35 mouse cellular contexts compared by ENCODE assay signal in the genomic region with DNA sequence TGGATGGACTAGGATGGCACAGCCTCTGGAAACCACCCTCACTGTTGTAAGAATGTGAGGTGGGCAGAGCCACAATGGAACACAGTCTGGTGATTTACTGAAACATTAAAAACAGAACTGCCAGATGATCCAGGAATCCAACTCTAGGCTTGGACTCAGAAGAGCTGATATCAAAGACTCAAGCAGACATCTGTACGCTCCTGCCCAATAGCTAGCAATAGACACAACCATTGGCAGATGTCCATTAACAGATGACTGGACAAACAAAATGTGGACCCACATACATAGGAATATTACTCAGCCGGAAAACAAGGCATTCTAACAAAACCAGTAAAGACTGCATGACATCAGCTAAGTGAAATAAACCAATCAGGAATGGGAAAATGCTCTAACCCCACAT.
"Had no signal": no experiment of that assay in that cellular context is flagged by ENCODE, and none has a peak within 500 bp of the region (broad histone marks: within the 10 kb centered on the region; RNA-seq: fewer than 3 reads in every experiment).

No protein-coding gene starts in this region.

- H3K36me3 ChIP-seq: heart, embryonic 10.5 days; heart, embryonic 12.5 days; heart, embryonic 13.5 days; hindbrain, embryonic 10.5 days; hindbrain, embryonic 12.5 days; hindbrain, embryonic 13.5 days; hindbrain, embryonic 15.5 days; intestine, embryonic 15.5 days; kidney, embryonic 15.5 days had no signal

- H3K4me3 ChIP-seq: heart, embryonic 10.5 days; heart, embryonic 12.5 days; heart, embryonic 13.5 days; heart, embryonic 15.5 days; hindbrain, embryonic 10.5 days; hindbrain, embryonic 12.5 days; hindbrain, embryonic 13.5 days; hindbrain, embryonic 15.5 days; intestine, embryonic 15.5 days; kidney, embryonic 15.5 days; layer of hippocampus, adult 2 months had no signal

- DNase-seq: heart, postnatal 10 days; heart, postnatal 14 days; heart, postnatal 36 days; heart, postnatal 4 days; kidney, adult 11 months; kidney, adult 18-20 months; kidney, adult 2 months; kidney, adult 8-10 months; kidney, adult 9 months; kidney, postnatal 10 days; kidney, postnatal 14 days; kidney, postnatal 25 days; kidney, postnatal 36 days; kidney, postnatal 4 days; layer of hippocampus, adult 9-11 months; layer of hippocampus, postnatal 36 days had no signal

- H3K4me2 ChIP-seq: heart, embryonic 11.5 days; heart, embryonic 12.5 days; heart, embryonic 13.5 days; heart, embryonic 15.5 days; hindbrain, embryonic 12.5 days; hindbrain, embryonic 13.5 days; hindbrain, embryonic 14.5 days; hindbrain, embryonic 15.5 days; intestine, embryonic 15.5 days; kidney, embryonic 15.5 days had no signal

- H3K27ac ChIP-seq: heart, embryonic 10.5 days; heart, embryonic 13.5 days; heart, embryonic 15.5 days; hindbrain, embryonic 10.5 days; hindbrain, embryonic 12.5 days; hindbrain, embryonic 13.5 days; hindbrain, embryonic 14.5 days; hindbrain, embryonic 15.5 days; hindbrain, postnatal 0 days; intestine, embryonic 15.5 days; kidney, embryonic 15.5 days; kidney, postnatal 0 days; layer of hippocampus, adult 2 months had no signal

- ATAC-seq: hindbrain, embryonic 16.5 days; hindbrain, postnatal 0 days; inflammation-experienced regulatory T-cells, adult 6 months; intestine, embryonic 15.5 days; intestine, embryonic 16.5 days; intestine, postnatal 0 days had no signal

- H3K27me3 ChIP-seq: heart, embryonic 12.5 days; heart, embryonic 13.5 days; heart, embryonic 15.5 days; hindbrain, embryonic 12.5 days; hindbrain, embryonic 13.5 days; hindbrain, embryonic 15.5 days; intestine, embryonic 15.5 days; kidney, embryonic 15.5 days had no signal

- H3K9me3 ChIP-seq: heart, embryonic 10.5 days; heart, embryonic 12.5 days; heart, embryonic 13.5 days; heart, embryonic 15.5 days; hindbrain, embryonic 10.5 days; hindbrain, embryonic 12.5 days; hindbrain, embryonic 13.5 days; hindbrain, embryonic 15.5 days; intestine, embryonic 15.5 days; kidney, embryonic 15.5 days had no signal

- H3K4me1 ChIP-seq: heart, embryonic 10.5 days; hindbrain, embryonic 13.5 days; intestine, embryonic 15.5 days; kidney, embryonic 15.5 days had no signal

- H3K9ac ChIP-seq: heart, embryonic 12.5 days; heart, embryonic 13.5 days; heart, embryonic 15.5 days; hindbrain, embryonic 12.5 days; hindbrain, embryonic 13.5 days; hindbrain, embryonic 14.5 days; hindbrain, embryonic 15.5 days; intestine, embryonic 15.5 days; kidney, embryonic 15.5 days had no signal
